Mouse (Mus musculus): Measurements from ENCODE around the gene Sult2b1.

Sult2b1 gene

DNA sequence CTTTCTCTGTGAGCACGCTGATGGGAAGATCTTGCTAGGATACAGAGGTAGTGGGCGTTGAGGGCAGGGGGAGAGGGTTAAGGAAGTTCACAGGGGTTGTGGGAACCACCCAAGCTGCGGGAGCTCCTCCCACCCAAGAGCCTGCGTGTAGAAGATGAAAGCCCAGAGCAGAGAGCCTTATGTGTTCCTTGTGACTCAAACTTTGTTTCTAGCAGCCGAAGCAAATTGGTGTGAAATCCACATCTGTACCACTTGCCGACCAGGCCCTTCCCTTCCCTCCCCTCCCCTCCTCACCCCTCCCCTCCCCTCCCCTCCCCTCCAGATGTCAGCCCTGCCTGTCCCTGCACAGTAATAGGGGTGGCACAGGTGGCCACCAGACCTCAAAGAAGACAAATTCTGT lies 89.4 kb downstream of the Sult2b1 start:
- DNase-seq (ENCODE audit: low spot score): no peak

DNA sequence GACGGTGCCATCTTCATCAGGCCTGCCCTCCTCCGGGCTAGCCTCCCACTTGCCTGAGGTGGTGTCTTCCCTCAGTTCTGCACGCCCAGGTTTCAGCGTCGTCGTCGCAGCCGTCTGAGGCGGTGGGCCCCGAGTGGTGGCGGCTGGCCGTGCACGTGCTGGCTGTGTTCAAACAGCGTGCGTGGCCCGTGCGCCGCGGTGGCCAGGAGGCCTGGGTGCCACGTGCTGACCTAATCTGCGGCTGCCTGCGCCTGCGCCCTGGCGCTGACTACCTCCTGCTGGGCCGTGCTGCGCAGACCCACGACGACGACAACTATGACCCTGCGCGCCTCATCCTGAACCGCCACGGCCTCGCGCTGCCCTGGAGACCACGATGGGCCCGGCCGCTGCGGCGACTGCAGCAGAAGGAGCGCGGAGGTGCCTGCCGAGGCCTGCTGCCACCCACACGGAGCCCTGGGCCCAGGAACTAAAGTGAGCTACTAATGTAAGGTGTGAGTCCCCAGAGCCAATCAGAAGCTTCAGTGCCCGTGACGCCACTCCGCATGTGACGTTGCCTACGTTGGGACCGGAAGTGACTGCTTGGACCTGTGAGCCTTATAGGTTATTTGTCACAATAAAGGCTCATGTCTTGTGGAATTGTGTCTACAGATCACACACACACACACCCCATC lies 90.4 kb downstream of the Sult2b1 start, which contains the start of gene Sec1:
Gene Sec1, minus strand, starts transcription at position 482 of the 671 bp plus-strand sequence.
- DNase-seq (ENCODE audit: low spot score): no peak

DNA sequence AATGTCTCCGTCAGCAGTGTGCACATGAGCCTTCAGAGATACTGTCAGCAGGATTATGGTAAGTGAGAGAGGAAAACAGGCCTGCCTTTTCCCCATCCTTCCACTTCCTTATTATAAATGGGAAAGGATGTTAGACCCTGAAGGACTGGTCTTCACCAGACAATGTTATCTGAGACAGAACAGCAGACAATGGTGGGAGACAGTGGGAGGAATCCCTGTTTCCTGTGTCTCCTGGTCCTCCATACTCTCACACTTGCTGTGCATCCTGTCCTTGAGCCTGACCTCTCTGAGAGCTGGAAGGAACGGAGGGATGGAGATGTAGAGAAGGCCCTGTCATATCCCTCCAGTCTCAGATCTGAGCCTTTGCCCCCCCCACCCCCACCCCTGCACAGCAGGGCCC lies 92.1 kb downstream of the Sult2b1 start:
- DNase-seq (ENCODE audit: low spot score): no peak

DNA sequence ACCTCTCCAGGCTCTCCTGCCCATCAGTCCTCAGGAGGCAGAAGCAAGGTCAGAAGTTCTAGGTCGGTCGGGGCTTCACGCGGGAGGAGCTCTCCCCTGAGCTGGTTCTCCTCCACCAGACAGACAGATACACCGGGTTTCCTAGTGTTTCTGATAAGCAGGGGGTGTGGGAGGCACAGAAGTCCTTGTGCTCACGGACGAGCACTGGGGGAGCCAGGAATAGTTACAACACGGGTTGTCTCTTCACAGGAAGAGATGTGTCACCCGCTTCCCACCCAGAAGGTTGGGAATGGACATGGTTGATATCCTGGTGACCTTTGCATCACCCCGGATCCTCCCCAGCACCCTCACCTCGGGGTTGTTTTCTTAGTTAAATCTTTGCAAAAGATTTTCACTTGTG lies 94.7 kb downstream of the Sult2b1 start:
- no peak for DNase-seq (ENCODE audit: low spot score)

DNA sequence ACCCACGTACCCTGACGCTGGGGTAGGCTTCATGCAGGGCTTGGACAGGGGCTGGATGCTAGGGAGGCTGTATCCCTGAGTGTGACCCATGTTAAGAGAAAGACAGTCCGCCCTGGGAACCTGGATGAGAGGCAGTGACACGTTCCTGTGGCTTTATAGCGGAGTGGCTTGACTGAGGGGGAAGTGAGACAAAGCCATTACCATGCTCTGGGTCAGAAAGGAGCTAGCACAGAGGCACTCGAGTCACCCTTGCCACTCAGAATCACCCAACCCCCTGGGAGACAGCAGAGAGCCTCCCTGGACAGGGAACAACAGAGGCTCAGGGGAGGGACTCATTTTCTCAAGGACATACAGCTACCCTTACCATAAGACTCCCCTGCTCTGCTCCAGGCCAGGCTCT lies 95.4 kb downstream of the Sult2b1 start:
- DNase-seq (ENCODE audit: low spot score): no peak

DNA sequence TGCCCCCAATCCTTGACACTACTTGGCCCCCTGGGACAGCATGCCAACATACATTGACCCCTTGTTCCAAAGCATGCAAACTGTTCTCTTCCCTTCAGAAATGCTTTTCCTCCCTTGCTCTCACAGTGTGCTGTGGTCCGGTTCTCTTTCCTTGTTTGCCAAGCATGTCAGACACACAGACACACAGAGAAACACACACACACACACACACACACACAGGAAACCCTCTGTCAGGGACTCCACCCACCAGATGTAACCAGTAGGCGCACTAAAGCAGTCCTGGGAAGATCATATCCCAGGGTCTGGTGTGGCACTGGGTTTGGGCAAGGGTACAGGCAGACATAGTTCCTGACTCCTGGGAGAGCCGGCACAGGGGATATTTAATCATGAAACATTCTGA lies 97.6 kb downstream of the Sult2b1 start:
- no peak for DNase-seq (ENCODE audit: low spot score)

DNA sequence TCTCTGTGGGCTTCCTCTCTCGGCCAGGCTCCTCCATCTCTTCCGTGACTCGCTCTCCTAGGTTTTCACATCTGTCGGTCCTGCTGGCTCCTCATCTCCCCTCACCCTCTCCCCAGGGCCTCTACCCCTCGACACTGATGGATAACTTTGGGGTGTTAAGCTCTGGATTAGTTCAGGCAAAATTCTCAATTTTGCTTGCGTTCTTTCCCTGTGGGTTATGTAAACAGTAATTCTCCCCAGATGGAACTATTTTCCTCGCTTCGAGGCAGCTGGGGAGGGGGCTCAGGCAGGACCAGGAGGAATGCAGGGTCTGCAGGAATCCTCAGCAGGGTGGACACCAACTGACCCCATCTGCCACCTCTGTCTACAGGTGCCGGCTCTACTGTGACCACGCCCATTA lies 98.7 kb downstream of the Sult2b1 start:
- no peak for DNase-seq (ENCODE audit: low spot score)

DNA sequence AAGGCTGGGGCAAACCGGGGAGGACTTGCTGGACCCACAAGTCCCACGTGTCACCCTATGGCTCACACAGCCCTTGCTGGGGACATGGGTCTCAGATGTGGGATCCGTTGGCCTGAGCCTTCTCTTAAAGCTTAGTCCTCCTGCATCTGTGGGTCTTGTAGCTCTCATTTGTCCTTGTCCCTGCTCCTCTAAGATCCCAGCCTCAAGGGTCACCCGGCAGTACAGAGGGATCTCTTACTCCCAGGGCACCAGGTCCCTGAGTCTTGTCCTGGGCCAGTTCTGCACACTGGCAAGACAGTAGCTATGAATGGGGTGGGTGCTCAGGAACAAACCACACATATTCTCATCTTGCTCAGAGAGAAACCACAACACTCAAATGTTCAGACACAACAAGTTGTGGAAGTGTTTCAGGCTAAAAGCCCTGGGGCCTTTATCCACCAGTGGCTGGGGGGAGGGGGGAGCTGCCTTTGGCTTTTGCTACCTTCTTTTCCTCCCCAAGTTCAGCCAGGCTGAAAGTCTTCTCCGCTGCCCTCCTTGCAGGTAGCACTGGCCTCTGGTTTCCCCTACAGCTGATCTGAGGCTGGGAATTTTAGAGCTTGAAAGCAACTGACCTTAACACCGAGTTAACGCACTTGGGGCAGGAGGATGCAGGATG lies 100.9 kb downstream of the Sult2b1 start, which contains the start of gene Ntn5:
Gene Ntn5, plus strand, starts transcription at position 627 of the 655 bp plus-strand sequence.
- no peak for DNase-seq (ENCODE audit: low spot score)

DNA sequence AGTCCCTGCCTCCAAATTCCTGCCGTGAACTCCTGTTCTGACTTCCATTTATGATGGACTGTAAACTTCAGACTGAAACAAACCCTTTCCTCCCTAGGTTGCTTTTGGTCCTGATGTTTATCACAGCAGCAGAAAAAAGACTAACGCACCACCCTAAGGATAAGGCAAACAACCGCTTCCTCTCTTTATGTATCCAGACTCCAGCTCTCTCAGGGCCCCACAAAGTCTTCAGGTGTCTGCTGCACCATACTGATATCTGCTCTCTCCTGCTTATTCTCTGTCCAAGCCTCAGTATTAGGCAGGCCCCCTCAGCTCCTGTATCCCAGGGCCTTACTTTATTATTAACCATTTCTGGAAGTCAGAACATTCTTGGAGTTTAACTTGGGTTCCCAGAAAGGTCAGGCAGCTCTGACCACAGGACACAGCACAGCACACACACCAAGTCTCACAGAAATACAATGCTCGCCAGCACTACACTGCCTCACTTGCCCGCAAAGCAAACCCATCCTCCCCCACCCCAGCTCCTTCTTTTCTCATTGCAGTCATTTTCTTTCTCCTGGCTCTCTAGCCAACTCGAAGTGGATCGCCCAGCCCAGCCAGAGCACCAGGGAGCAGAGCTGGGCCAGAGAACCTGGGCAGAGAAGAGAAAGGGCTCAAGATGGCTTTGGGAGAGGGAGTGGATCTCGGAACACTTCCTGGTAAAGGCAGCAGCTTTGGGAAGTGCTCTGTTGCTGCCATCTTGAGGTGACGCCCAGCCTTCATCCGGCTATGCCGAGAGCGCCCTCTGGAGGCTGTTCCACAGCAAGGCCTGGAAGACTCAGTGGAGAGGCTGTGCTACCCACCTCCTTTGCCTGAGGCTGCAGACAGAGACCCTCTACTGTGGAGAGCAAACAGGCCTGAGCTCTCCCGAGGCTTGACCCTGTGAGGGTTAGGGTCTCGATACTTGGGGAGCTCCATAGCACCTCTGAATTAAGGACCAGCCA lies 102.0 kb downstream of the Sult2b1 start:
- DNase-seq (ENCODE audit: low spot score): peak; percentile 94

DNA sequence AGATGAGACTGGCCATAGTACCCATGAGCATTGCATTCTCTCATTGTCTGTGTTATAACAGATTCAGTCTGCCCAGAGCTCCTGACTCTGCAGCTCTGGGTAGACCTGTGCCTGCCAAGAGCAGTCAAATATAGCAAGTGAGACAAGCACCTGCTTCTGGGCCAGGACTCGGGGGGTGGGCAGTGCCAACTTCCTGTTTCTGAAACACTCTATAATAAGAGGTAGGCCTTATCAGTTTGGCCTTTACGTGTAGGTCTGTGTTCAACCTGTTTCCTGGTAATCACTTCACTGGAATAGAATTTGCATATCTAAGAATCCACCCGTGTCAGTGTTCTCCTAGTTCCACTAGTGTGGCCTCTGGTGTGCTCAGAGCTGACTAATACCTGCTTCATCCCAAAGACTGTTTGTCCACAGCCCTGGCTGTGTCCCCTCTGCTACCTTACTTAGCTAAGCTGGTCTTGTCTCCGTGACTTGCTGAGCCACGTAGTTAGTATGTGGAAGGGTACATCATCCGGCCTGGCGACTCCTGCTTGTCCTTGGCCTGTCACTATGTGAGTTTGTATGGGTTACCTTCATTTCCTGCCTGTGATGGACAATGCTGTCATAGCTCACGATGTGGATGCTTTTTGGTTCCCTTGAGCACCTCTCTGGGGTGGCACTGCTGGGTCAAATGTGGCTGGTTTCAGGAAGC lies 103.3 kb downstream of the Sult2b1 start:
- no peak for DNase-seq (ENCODE audit: low spot score)

All from testis, postnatal 10 days (tissue).